Mouse (Mus musculus) thymus, postnatal 36 days (tissue): ENCODE results near the gene Gtf2h5.

ENCODE experiments used
- DNase-seq, 2 experiments: peaks; one replicate each; pipeline ENCODE4 v3.0.0; 2022; ENCODE audit warnings: mixed read lengths in 2 of 2

Gtf2h5 gene

DNA sequence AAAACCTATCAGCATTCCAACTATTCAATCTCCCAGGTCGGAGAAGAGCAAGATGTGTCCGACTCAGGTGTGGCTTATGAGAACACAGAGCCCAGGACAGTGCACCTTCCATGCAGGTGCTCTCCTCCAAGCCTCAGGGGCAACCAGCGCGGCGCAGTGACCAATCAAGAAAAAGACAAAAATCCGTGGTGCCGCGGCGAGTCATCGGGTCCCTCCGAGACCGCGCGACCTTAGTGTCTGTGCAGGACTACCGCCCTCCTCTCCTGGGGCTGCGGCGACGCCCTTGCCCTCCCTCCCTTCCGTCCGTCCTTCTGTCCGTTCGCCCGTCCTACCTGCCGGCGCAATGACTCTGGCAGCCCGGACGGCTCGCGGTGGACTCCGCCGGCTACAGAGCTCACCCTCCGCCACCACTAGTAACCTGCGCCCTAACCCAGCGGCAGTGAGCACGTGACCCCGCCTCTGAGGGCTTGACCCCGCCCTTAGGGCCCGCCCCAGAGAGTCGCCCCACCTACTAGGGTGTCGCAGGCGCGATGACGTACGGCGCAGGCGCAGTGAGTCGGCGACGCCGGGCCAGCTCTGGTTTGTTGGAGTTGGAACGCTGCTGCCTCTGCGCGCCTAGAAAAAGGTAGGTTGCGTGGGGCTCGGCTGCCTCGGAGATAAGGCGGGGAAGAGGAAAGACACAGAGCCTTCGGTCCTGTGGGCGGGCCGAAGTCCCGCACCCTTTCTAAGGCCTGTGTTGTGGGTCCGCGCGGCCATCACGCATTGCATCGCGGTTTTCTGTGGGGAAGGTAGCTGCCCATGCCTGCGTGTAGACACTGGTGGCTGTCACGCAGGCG is at the start of gene Gtf2h5, which contains the start of gene Serac1:
Gtf2h5 (plus strand) TSS at position 500 of the 836 bp plus-strand sequence.
Serac1 (minus strand) TSS at position 455 of the 836 bp plus-strand sequence.
- DNase-seq, result peak; percentile 99

GRCm38 (mm10) chr17:6035661-6036060 is 43.9 kb upstream of the Gtf2h5 start:
- no peak for DNase-seq

DNA sequence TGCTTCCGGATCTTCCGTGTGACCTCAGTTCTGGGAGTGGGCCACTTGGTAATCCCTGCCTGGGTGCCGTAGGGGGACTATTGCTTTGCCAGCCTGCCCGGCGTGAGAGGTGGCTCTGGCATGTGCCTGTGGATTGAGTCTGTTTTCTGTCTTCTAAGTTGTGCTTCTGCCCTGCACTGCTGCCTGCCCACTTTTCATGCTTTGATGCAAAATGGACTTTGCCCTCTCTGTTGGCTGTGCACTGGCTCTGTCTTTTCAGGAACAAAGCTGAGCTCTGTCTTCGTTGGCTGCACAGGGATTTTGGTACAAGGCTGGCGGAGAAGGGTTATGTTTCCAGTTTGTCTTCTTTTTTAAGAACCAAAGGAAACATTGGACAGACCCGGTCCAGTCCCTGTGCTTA is 43.1 kb upstream of the Gtf2h5 start:
- no peak for DNase-seq

DNA sequence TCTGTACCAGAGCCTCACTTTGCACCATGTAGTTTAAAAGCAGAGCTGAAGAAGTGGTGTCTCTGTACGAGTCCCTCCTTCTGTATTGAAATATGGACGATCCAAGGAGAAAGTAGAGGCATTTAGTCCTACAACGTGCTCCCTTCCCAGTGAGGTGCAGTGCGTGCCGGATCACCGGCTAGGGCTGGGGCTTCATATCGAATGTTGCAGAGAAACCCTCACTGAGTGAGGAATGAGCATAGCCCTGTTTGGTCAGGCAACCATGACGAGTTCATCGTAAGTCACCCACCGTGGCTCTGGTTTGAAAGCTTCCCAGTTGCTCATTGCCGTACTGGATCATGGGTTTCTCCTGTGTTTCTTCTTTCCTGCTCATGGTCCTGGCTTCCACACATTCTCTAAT is 42.7 kb upstream of the Gtf2h5 start:
- no peak for DNase-seq

DNA sequence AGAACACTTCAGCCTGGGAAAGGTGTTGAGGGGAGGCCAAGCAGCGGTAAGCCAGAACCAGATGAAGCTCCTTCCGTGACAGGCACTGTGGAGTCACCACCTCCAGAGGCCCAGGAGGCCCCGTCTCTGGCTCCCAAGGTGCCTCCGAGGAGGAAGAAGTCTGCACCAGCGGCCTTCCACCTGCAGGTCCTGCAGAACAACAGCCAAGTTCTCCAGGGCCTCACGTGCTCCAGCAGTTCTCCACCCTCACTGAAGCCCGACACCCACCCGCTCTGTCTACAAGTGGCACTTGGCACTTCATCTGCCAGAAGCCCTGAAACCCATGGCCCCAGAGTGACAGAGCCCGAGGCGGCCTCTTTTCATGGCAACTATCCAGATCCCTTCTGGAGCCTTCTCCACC is 42.1 kb upstream of the Gtf2h5 start:
- no peak for DNase-seq

DNA sequence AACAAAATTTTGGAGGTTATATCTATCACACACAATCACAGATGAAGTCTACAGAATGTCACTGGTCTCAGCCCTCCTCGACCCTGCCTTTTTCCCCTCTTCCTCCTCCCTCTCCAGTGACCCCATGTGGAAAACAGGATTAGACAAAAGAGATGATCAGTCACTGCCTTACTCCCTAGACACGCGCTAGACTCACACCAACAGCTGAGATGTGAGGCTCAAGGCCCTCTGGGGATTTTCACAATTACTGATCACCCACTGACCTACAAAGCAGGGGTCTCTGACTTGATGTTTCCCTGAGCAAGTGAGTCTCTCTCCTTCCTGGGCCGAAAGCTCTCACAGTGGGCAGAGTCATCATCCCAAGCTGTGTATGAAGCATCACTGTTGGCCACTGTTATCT is 26.8 kb upstream of the Gtf2h5 start:
- DNase-seq, result no peak

GRCm38 (mm10) chr17:6054934-6055355 is 24.6 kb upstream of the Gtf2h5 start:
- DNase-seq, result peak; percentile 43 to 67

DNA sequence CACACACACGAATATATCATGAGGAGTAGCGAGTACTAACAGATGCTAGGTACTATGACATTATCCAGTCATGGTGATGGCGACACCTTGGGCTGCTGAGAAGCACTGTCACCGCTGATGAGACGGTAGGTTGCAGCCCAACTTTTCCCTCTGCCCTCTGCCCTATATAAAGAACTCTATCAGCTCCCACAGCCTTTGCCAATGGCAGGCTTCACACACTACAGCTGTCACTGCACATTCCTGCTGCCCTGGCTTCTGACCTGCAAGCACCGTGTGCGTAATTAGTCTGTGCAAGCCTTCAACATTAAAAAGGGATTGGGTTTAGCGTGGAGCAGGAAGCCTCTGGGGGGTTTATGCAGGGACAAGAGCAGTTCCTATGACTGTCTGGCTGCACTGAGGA is 16.8 kb upstream of the Gtf2h5 start:
- no peak for DNase-seq

- DNase-seq, result no peak
These were observed 16.1 kb upstream of the Gtf2h5 start for GRCm38 (mm10) chr17:6063532-6063931.

DNA sequence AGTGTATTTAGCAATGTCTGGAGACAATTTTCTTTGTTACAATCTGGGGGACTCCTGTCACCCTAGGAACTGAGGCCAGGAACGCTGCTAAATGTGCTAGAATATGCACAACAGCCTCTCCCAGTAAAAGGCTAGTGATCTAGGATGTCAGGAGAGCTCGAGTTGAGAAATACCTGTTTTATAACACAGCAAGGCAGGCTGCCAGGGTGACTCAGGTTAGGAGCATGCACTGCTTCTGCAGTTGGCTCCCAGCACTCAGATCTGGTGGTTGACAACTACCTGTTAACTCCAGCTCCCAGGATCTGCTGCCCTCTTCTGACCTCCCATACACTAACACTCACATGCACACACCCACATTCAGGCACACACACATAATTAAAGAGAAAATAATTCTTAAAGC is 13.6 kb upstream of the Gtf2h5 start:
- no peak for DNase-seq

- DNase-seq, result no peak
These were observed 12.0 kb upstream of the Gtf2h5 start for GRCm38 (mm10) chr17:6067613-6068012.

GRCm38 (mm10) chr17:6069866-6070265 is 9.7 kb upstream of the Gtf2h5 start:
- no peak for DNase-seq

GRCm38 (mm10) chr17:6073405-6073804 is 6.2 kb upstream of the Gtf2h5 start:
- DNase-seq, result no peak

DNA sequence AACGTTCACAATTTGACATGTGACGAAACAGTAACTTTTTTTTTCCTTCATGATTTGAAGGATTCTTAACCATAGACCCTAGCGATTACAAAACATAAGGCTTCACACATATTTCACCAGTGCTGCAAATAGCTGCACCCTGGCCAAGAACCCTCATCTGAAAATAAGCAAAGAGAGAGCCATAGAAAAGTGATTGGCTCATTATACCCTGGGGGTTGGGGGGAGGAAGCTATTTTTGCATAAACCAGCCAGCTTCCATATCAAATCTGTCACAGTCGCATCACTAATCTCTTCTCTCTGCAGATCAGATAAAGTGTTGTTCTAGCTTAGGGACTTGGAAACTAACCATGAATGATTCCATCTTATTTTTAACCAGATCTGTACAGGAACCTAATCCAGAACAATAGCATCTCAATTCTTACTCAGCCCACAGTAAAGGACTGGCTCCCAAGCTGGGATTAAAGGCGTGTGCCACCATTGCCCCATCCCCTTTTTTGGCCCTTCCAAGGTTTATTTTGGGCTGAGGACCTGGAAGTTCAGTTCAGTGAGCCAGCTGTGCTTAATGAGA is 3.8 kb downstream of the Gtf2h5 start:
- DNase-seq, result no peak

DNA sequence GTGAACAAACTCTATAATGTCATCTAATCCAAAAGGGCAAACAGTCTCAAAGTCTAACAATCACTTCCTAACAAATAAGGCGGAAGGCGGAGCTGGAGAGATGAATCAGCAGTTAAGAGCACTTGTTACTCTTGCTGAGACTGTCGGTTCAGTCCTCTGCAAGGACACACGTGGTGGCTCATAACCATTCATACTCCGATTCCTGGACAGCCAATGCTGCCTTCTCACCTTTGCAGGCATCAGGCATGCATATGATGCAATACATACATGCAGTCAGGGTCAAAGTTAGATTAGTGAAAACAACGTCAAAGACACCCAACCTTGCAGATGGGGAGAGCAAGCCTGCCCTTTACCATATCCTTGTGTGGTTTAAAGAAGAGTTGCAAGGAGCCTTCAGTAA is 12.0 kb downstream of the Gtf2h5 start:
- no peak for DNase-seq

- DNase-seq, result no peak
These were observed 16.0 kb downstream of the Gtf2h5 start for GRCm38 (mm10) chr17:6095579-6095978.

DNA sequence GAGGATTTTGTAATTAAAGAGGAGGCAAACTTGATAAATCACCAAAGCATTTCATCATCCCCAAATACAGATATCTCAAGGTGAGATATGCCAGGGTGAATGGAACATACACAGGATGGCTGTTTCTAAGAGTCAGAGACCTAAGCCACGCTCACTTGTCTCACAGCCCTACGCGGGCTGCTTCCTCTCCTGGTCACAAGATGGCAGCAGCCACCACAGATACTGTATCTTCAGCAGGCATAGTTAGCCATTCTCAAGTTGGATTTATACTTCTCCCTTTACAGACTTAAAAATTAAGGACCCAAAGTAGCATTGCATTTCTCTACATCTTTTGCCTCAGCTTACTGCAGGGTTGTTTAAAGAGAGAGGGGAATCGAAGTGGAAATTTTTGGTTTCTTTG is 18.3 kb downstream of the Gtf2h5 start:
- peak; percentile 56 to 63 for DNase-seq

DNA sequence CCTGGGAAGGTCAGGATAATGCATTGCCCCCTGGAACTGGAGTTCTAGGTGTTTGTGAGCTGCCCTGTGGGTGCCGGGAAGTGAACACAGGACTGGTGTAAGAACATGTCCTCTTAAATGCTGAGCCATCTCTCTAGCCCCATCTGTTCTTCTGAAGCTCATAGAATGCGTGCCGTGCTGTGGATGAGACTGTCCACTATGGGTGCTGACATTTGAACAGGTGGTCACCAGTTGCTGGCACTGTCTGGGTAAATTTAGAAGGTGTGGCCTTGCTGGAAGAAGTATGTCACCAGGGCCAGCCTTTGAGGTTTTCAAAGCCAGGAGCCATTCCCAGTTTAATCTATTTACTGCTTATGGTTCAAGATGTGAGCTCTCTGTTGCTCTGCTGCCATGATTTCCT is 22.7 kb downstream of the Gtf2h5 start:
- no peak for DNase-seq

- DNase-seq, result no peak
These were observed 24.0 kb downstream of the Gtf2h5 start for GRCm38 (mm10) chr17:6103566-6103965.

- peak; percentile 83 to 88 for DNase-seq
These were observed 26.9 kb downstream of the Gtf2h5 start, which contains the start of gene Tulp4 for GRCm38 (mm10) chr17:6106361-6107014. Gene Tulp4, plus strand, starts transcription at chr17:6106437.

DNA sequence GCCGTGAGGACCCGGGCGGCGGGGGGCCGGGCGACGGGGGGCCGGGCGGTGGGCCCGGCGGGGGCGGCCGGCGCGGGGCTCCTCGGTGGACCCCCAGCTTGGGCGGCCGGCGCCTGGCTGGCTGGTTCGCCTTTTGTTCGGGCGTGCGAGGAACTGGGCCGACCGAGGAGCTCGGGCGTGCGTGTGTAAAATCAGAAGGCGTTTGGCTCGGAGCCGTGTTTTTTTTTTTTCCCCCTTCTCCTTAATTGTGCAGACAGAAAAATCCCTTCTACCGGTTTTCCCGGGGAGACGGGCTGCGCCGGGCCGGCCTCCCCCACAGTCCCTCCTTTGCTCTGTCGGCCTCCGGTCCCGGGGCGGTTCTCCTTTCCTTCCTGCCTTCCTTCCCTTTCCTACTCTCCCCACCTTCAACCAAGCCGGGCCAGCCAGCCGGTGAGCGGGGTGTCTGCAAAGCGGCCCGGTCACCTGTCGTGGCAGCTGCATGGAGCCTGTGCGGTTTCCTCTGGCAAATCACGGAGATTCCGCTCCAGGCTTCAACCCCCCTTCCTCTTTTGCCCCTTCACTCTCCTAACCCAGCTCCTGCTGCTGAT is 27.5 kb downstream of the Gtf2h5 start:
- DNase-seq, result peak; percentile 37 to 56

DNA sequence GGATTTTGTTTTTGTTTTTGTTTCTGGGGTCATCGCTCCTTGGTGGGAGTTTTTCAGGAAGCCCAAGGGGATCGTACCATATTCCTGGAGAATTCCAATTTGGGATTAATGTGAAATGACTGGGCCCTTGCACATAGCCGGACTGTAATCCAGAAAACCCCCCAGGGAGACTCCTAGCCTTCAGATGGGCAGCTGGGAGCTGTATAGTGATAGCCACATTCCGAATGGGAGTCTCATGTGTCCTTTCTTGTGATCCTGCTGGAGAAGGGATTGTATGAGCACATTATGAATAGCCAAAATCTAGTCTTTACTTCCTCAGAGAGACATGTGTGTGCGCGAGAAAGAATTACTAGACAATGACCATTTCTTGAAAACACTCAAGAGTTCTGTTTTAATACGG is 28.6 kb downstream of the Gtf2h5 start:
- no peak for DNase-seq

GRCm38 (mm10) chr17:6110956-6111355 is 31.4 kb downstream of the Gtf2h5 start:
- DNase-seq, result no peak
